Mouse (Mus musculus) layer of hippocampus, adult 11-12 months (tissue): ENCODE data around the gene Mxd3.

Source experiments
- DNase-seq: peaks from one replicate; pipeline ENCODE4 v3.0.0; 2022; ENCODE audit warnings: low spot score

Mxd3 gene

DNA sequence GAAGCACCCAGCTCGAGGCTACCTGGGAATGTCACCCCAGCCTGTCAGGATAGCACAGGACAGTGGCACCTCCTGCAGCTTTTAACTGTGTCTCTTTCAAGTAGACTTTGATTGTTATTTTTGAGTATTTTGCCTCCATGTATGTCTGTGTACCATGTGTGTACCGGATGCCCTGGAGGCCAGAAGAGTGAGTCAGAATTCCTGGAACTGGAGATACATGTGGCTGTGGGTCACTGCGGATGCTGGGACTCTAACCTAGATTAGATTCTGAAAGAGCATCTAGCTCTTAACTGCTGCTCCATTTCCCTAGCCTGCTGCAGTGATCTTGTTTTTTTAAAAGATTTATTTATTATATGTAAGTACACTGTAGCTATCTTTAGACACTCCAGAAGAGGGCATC is 2.7 kb upstream of the Mxd3 start:
- no peak for DNase-seq

DNA sequence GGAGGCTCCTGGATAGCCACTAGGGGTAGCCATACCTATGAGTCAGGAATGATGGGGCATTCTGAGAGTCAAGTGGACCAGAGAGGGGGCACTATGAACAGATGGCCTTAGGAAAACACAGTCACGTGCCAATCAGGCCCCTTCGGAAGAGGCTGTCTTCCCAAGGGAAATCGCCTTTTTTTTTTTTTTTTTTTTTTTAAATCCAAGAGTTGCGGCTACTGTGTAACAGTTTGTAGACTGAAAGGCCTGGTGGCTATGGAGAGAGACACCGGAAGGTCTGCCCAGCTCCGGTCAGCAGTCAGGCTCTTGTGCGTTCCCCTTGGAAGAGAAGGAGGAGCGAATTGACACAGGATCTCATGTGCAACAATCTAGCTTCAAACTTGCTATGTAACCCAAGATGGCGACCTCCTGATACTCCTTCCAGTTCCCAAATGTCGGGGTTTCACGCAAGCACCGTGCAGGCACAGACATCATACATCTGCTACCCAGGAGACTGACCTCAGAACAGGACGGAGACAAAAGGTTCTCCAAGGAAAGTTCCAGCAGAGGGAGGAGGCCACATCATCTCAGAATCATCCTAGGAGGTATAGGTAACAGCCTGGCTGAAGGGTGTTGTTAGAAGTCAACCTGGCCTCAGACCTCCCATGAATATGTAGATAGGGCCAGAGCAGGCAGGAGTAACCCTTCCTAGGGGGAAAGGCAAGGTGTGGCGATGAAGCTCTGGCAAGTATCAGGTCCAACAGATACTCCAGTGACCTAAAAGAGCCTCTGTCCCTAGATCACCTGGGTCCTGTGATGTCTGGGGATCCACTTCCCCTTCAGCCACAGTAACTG is 1.2 kb upstream of the Mxd3 start:
- no peak for DNase-seq

DNA sequence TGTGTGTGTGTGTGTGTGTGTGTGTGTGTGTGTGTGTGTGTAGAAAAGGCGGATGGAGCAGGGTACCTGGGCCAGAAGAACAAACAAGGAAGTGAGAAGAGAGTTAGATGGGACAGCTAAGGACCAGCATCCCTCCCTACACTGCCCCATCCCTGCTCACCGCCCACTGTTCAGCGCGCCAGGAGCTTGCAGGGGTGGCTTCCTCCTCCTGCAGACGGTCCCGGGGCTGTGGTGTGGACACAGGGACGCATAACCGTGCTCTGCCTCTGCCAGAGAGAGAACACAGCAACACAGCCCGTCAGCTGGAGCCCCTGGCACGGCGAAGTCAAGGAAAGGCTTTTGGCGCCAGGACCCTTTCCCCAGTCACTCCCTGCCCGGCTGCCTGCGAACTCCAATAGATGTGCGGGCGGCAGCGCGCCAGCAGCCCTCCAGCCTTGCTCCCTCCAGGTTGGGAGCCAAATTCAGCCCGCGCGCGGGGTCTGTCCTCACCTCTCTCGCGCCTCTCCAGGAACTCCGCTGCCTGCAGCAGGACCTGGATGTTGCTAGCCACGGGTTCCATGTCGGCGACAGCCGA is 427 bp downstream of the Mxd3 start:
- DNase-seq, result peak; percentile 39

DNA sequence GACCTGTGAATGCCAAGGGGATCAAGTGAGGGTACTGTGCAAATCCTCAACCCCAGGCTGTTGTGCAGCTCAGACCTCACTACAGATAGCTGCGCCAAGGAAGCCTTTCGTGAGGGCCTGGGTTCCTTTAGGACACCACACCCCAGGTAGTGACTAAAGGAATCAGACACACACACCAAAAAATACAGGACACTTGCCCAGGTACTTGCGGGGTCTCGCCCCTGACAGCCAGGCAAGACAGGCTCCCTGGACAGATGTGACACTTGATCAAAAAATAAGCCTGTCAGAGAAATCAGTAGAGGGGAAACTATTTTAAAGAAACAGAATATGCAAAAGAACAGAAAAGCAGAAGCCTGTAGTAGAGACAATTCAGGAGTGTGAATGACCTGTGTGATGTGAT is 982 bp downstream of the Mxd3 start:
- no peak for DNase-seq

DNA sequence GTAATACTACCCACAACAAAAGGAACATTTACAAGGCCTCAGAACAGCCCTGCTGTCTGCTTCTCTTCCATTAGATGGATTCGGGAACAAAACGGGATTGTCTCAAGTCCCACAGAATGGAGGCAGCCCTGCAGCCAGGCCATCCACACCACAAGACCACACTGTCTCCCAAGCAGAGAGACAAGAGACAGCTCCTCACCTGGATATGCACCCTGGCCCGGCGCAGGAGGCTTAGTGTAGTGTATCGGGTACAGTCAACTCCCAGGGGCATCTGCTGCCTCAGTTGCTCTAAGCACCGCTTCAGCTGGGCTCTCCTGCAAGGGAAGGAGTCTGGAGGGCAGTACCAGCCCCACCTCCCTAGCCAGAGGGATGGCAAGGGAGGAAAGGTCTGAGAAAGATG is 1.5 kb downstream of the Mxd3 start:
- no peak for DNase-seq

DNA sequence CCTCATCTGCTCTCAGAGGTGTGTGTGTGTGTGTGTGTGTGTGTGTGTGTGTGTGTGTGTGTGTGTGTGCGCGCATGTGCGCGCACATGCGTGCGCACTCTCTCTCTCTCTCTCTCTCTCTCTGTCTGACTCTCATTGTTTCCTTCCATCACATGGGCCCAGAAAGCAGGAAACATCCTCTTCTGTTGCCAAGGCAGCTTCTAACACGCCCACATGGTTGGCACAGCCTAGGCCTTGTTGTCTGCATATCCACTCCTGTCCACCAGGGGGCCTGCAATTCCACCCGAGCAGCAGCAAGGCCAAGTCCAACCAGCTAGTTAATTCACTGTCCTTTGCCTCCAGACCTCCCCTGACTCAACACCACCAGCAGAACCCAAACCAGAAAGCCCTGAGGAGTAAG is 2.0 kb downstream of the Mxd3 start:
- DNase-seq, result peak; percentile 95

DNA sequence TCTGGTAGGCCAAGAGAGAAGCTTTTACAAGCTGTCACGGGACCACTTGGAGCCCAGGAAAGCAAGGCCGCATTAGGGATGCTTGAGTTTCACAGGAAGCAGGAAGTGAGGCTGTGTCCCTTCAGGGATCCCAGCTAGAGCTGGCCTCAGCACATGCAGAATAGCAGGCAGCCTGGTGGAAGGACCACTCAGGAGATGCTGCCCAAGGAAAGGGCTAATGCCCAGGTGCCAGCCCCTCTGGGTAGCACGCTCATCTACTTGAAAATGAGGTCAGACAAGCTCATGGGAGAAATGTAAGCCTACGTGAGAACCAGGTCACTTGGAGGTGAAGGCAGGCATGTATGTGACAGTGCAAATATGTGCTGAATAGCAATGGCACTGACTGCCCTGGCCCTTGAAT is 2.5 kb downstream of the Mxd3 start:
- no peak for DNase-seq

DNA sequence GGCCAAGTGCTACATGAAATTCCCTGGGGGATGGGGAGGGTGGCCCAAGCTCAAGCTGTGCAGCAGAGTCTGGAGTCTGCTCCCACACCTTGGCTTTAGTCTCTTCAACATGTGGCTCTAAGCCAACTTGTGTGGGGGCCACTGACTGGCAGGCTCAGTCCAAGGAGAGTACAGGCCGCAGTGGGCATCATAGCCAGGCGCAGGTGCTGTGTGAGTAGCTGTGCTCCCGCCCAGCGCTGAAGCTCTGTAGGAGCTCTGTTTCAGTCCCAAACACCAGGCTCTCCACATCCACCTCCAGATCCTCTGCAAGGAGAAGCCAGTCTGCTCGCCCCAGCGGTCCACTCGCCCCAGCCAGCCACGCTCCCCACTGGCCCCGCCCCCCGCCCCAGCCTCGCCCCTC is 4.0 kb downstream of the Mxd3 start:
- no peak for DNase-seq

DNA sequence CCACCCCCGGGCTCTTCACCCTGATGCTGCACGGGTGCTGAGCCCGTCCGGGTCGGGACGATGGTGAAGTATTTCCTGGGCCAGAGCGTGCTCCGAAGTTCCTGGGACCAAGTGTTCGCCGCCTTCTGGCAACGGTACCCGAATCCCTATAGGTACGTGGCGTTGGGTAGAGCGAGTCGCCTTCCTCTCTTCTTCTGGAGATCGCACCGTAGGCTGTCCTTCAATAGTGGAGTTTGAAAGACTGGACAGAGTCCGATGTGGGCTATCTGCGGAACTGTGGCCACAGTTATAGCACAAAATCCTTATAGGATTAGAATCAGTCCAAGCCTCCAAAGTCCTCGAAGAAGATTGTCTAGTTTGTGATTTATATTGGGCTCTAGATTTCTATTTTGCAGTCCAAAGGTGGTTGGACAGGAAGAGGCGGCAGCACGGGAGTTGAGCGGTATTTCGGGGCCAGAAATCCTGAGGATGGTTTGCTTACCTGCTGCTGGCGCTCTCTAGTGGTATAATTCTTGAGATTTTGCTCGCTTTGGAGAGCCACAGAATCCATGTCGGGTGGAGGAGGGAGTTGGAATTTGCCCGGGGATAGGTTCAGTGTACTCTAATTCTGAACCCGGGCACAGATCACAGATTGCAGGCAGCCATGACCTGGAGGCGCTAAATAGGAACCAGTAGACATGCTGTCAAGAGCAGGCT is 7.3 kb downstream of the Mxd3 start:
- peak; percentile 56 for DNase-seq

DNA sequence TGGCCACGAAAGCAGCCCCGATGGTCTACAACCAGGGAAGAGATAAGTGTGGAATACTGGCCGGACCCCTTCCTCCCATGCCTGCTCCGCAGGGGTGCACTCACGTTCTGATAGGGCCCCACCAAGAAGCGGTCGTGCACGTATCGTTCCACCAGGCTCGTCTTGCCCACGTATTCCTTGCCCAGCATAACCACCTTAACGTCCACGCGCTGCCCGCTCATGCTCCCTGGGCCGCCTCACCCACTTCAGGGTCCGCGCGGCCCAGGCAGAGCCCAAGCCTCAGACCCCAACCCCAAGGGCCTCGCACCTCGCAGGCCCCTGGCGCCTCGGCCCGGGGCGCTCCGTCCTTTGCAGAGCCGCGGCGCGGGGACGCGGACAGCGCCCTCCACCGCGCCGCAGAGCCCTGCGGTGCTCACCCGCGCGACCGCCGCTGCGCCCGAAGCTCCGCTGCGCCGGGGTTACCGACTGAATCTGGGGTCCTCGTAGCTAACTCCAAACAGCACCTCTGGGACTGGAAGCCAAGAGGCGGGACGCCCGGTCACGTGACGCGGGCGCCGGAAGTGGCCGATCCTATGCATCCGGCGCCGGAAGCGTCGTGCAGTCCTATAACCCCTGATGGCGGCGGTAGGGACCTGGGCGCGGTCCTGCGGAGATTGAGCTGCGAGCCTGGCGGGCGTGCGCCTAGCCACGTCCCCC is 8.0 kb downstream of the Mxd3 start, which contains the start of gene Rab24:
TSS of gene Rab24 (minus strand) at position 513 of the 696 bp plus-strand sequence.
- DNase-seq, result peak; percentile 88

DNA sequence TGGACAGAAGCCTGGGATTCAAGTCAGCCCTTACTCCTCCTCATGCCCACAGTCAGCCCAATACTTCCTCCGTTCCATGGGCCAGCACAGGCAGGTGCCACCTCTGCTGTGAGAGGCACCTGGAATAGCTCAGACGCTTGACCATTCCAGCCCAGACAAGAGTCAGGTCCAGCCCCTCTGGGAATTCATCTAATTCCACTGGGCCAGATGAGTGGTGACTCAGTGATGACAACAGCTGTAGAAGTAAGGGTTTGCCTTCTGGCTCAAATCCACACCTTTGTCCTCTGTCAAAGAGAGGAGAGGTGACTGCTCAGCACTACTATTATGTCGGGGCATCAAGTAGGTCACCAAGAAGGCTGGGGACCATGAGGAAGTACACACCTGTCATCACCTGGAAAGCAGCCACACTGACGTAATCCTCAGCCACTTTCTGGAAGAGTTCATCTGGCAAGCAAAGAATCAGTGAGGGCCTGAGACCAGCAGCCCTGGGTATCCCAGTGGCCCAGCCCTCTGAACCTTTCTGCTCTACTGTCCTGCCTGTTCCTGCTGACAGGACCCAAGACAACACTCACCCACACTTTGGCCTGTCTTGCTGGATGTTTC is 9.6 kb downstream of the Mxd3 start, which contains the start of gene Prelid1:
TSS of gene Prelid1 (plus strand) at position 570 of the 603 bp plus-strand sequence.
- DNase-seq, result no peak

DNA sequence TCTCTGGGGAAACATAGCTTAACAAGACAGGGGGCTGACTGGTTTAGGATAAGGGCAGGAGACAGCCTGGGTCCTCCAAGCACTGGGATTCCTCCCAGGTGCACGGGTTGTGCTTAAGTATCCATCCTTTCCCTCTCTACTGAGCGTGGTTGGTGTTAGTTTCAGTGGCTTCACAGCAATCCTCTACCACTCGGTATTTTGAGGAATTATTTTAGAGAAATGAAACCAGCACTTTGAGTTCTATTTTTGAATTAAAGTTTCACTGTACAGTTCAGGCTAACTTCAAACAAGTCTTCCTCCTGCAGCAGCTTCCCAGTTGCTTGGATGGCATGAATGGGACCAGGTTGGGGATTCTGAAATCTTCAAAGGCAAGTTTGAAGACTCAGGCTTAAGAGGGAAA is 11.3 kb downstream of the Mxd3 start:
- no peak for DNase-seq

DNA sequence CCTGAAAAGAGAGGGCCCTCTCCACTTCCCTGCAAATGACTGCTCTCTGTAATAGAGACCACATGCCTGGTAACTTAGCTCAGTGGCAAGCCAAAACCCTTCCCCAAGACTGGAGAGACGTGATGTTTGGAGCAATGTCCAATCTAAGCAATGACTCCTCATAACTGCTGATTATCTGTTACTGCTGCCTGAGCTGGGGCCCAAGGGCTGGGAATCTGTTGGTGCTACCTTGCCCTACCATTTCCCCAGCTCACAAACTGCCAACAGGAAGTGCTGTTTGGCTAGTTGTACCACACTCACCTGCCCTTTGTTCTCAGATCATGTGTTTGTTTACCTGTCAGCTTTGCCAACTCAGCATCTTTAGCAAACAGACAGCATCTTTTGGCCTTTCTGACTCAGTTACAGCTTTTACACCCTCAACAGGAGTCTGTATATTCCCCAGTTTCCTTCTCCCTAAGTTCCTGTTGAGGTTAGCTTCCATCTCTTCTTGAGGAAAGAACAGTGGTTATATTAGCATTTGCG is 14.7 kb downstream of the Mxd3 start:
- DNase-seq, result no peak

DNA sequence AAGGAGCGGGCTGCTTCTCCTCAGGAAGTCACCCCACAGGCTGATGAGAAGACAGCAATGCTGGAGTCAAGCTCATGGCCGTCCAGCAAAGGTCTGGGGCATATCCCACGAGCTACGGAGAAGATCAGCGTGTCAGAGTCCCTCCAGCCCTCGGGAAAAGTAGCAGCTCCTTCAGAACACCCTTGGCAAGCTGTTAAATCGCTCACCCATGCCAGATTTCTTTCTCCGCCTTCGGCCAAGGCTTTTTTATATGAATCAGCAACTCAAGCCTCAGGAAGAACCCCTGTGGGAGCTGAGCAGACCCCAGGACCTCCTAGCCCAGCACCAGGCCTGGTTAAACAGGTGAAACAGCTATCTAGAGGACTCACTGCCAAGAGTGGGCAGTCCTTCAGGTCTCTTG is 16.6 kb downstream of the Mxd3 start:
- no peak for DNase-seq

DNA sequence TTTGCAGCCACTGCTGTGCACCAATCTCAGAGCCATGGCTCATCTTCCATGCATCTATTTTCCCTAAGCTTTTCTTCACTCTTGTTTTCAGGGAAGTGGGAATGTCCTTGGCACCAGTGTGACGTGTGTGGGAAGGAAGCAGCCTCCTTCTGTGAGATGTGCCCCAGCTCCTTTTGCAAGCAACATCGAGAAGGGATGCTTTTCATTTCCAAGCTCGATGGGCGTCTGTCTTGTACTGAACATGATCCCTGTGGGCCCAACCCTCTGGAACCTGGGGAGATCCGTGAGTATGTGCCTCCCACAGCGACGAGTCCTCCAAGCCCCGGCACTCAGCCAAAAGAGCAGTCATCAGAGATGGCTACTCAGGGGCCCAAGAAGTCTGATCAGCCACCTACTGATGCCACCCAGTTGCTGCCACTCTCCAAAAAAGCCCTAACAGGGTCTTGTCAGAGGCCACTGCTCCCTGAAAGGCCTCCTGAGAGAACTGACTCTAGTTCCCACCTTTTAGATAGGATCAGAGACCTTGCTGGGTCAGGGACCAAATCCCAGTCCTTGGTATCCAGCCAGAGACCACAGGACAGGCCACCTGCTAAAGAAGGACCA is 17.5 kb downstream of the Mxd3 start:
- no peak for DNase-seq

DNA sequence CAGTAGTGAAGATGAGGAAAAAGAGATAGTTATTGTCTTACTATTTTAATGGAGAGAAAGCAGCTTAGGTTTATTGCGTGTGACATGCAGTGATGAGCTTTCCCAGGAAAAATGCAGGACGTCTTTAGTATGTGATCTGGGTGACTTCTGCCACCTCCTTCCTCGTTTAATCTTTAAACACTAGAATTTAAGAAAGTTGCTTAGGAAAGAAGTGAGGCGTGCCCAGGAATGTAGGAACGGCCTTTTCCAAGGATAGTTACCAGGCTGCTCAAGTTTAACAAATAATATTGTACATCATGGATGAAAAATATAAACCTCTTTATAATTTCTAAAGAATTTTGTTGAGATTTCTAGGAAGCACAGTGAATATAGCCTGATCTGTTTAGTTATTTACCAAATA is 28.7 kb downstream of the Mxd3 start:
- DNase-seq, result no peak

DNA sequence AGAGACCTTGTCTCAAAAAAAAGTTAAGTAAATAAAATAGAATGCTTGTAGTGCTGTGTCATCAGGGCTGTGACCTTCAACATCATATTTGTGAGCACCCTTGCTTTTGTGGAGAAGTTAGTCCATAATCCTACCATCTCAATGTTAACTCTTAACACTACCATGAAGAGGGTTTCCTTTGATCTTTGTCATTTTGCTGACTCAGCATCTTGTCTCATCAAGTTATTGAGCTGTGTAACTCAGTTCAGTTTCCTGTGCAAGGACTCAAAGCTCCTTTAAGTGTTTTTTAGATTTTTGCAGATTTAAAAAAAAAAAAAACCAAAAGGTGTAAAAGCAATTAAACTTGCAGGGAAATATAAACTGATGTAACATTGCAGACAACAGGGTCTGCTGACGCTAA is 32.9 kb downstream of the Mxd3 start:
- DNase-seq, result no peak

DNA sequence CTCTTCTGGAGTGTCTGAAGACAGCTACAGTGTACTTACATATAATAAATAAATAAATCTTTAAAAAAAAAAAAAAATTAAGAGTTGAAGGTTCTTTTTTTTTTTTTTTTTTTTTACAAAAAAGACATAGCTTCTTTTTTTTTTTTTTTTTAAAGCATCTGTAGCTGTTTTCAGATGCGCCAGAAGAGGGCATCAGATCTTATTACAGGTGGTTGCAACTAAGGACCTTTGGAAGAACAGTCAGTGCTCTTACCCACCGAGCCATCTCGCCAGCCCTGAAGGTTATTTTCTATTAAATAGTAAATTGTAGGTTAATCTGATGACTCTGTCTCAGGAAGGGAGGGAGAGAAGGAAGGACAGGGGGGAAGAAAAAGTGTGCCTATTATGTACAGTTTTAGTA is 40.8 kb downstream of the Mxd3 start:
- DNase-seq, result no peak

DNA sequence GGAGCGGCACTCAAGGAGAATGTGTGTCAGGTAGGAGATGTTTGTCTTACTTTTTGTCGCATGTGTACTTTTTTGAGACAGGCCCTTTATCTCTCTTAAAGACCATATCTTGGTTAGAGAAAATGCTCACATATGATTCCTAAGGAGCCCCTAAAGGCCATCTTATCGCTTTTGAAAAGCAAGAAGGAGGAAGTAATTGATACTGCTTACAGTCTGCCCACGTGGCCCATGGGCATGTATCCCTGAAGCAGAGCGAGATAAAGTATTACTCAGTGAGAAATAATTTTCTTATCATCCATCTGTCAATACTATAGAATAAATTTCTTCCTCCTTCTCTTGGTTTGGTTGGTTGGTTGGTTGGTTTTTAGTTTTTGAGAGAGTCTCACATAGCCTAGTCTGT is 52.0 kb downstream of the Mxd3 start:
- DNase-seq, result no peak

DNA sequence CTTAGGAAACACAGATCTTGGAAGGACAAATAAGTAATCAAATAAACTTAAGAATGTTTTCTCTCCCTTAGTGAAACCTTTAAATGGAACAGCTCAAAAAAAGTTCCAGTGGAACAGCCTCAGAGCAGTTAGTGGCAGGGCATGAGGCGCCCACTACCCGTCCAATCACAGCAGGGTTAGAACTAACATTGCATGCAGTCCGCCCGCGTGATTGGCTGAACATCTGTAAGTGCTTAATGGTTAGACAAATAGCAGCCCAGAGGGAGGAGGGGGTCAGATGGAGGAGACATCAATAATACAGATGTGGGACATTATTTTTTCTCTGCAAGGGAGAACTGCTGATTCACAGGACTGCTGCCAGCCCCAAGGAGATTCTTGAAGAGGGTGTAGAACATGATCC is 52.4 kb downstream of the Mxd3 start:
- DNase-seq, result no peak
